Mouse (Mus musculus) intestine, embryonic 14.5 days (tissue): Measurements from ENCODE around the gene Kbtbd6. TPM values are rescaled to one million over a fixed set of nuclear protein-coding genes. Genes with fewer than 3 reads are reported as not detected.
"Not testable (repeated sequence)": the region's sequence is repeated elsewhere in the genome, so short reads cannot be mapped to it uniquely, and the experiment has no call there.

Source experiments
- ATAC-seq: fragments of 200-750 bp; cut with Nextera tagmentation; replicated peaks from 2 replicates; pipeline ENCODE4 v1.8.0; 2017; ENCODE audit warnings: low read depth, moderate number of reproducible peaks, moderate TSS enrichment, moderate library complexity; ENCODE audit not compliant: low FRiP score, low TSS enrichment
- DNase-seq: peaks from one replicate; pipeline ENCODE4 v3.0.0-alpha.2; 2018; ENCODE audit warnings: low spot score
- H3K27ac ChIP-seq: fragments of 300-500 bp; sonication (generic); 2 replicates; pipeline ENCODE4 v1.5.1; 2014; ENCODE audit warnings: low read depth, mild to moderate bottlenecking, control low read depth
- H3K27me3 ChIP-seq: fragments of 300-500 bp; sonication (generic); replicated peaks from 2 replicates; pipeline ENCODE4 v1.6.1; 2014; ENCODE audit warnings: low read length, control low read depth; ENCODE audit not compliant: control insufficient read depth, insufficient read depth
- H3K36me3 ChIP-seq: fragments of 300-500 bp; sonication (generic); 2 replicates; pipeline ENCODE4 v1.6.1; 2014; ENCODE audit warnings: low read length, control low read depth; ENCODE audit not compliant: control insufficient read depth, insufficient read depth
- H3K4me1 ChIP-seq: fragments of 300-500 bp; sonication (generic); replicated peaks from 2 replicates; pipeline ENCODE4 v1.6.1; 2014; ENCODE audit warnings: low read length, control low read depth, mixed read lengths; ENCODE audit not compliant: control insufficient read depth, insufficient read depth
- H3K4me2 ChIP-seq: fragments of 300-500 bp; sonication (generic); 2 replicates; pipeline ENCODE4 v1.6.1; 2014; ENCODE audit warnings: low read length
- H3K4me3 ChIP-seq: fragments of 300-500 bp; sonication (generic); 2 replicates; pipeline ENCODE4 v1.5.1; 2014; ENCODE audit warnings: low read depth, low read length, control low read depth, mixed read lengths
- H3K9ac ChIP-seq: fragments of 300-500 bp; sonication (generic); 2 replicates; pipeline ENCODE4 v1.6.1; 2014; ENCODE audit warnings: mild to moderate bottlenecking, low read length
- H3K9me3 ChIP-seq: fragments of 300-500 bp; sonication (generic); 2 replicates; pipeline ENCODE4 v1.6.1; 2016; ENCODE audit warnings: low read length, control low read depth; ENCODE audit not compliant: control insufficient read depth
- WGBS: fragments of 180-500 bp; shearing (Covaris S2); extraction: QIAGEN DNeasy Blood & Tissue Kit; methylation state at CpG from one replicate; pipeline ENCODE4 v1.1.7; 2014; 5-methylcytosine and 5-hydroxymethylcytosine counted together
- polyA plus RNA-seq: library from polyadenylated mRNA; unstranded; fragments of >200 nt; fragmentation: Nextera tagmentation; extraction: Ambion mirVana; gene quantifications from 2 replicates; pipeline ENCODE4 v1.2.1, GENCODE M21; 2014

The Kbtbd6 gene
- 3.5 and 3.6 TPM in 2 replicates for polyA plus RNA-seq

GRCm38 (mm10) chr14:79451681-79452590 lies at the start of gene Kbtbd6:
Gene Kbtbd6 (plus strand): TSS chr14:79451835.
- H3K9me3 ChIP-seq, H3K27me3 ChIP-seq, H3K36me3 ChIP-seq, H3K4me1 ChIP-seq: not testable (repeated sequence)
- Histone ChIP-seq H3K27ac (0 out of 2 replicates have a peak within 1 kb of the TSS, but pooled peaks have one; percentile 22), H3K4me3 (peak within 1 kb of the TSS; percentile 47), H3K9ac (peak within 1 kb of the TSS; percentile 38), H3K4me2 (peak within 1 kb of the TSS; percentile 55)
- ATAC-seq = peak; percentile 79
- DNase-seq = peak; percentile 90
- WGBS = 13% methylated on average over 40 of the region's 89 CpGs

- Histone ChIP-seq H3K4me3 (no peak overlapping the region), H3K4me1 (no peaks in the 10 kb centered on the region), H3K27ac (no peak overlapping the region), H3K9ac (no peak overlapping the region), H3K27me3 (no peaks in the 10 kb centered on the region), H3K9me3 (no peaks in the 10 kb centered on the region), H3K4me2 (no peak overlapping the region), H3K36me3 (peaks cover 20% of the 10 kb centered on the region)
- ATAC-seq (no peak), DNase-seq (no peak)
- 72% methylated on average over 2 of the region's 2 CpGs for WGBS
Measured at GRCm38 (mm10) chr14:79407641-79408040, 44.0 kb upstream of the Kbtbd6 start.

- Histone ChIP-seq H3K4me2 (no peak overlapping the region), H3K9me3 (no peaks in the 10 kb centered on the region), H3K4me1 (no peaks in the 10 kb centered on the region), H3K36me3 (peaks cover 31% of the 10 kb centered on the region), H3K4me3 (no peak overlapping the region), H3K27me3 (no peaks in the 10 kb centered on the region), H3K9ac (no peak overlapping the region), H3K27ac (no peak overlapping the region)
- 88% methylated on average over 6 of the region's 6 CpGs for WGBS
- ATAC-seq (no peak), DNase-seq (no peak)
Measured at GRCm38 (mm10) chr14:79409278-79409830, 42.3 kb upstream of the Kbtbd6 start.

- no peak overlapping the region for H3K27ac ChIP-seq
- ATAC-seq (no peak), DNase-seq (no peak)
- H3K27me3 ChIP-seq = no peaks in the 10 kb centered on the region
- no peaks in the 10 kb centered on the region for H3K9me3 ChIP-seq
- no peak overlapping the region for H3K4me3 ChIP-seq
- WGBS = 80% methylated on average over 2 of the region's 2 CpGs
- H3K9ac ChIP-seq = no peak overlapping the region
- no peaks in the 10 kb centered on the region for H3K4me1 ChIP-seq
- no peak overlapping the region for H3K4me2 ChIP-seq
- H3K36me3 ChIP-seq = peaks cover 31% of the 10 kb centered on the region
Measured at GRCm38 (mm10) chr14:79410662-79411061, 41.0 kb upstream of the Kbtbd6 start.

- DNase-seq (no peak), ATAC-seq (no peak)
- Histone ChIP-seq H3K4me1 (no peaks in the 10 kb centered on the region), H3K9me3 (no peaks in the 10 kb centered on the region), H3K9ac (no peak overlapping the region), H3K4me2 (no peak overlapping the region), H3K4me3 (no peak overlapping the region), H3K27me3 (no peaks in the 10 kb centered on the region), H3K36me3 (peaks cover 27% of the 10 kb centered on the region; the same call in 1 of the 2 replicates), H3K27ac (no peak overlapping the region)
- 82% methylated on average over 6 of the region's 6 CpGs for WGBS
Measured at GRCm38 (mm10) chr14:79413121-79413520, 38.5 kb upstream of the Kbtbd6 start.

GRCm38 (mm10) chr14:79420083-79420685 lies 31.5 kb upstream of the Kbtbd6 start:
- Histone ChIP-seq H3K4me3 (no peak overlapping the region), H3K9ac (no peak overlapping the region), H3K4me1 (no peaks in the 10 kb centered on the region), H3K9me3 (no peaks in the 10 kb centered on the region), H3K4me2 (no peak overlapping the region), H3K27ac (no peak overlapping the region), H3K36me3 (peaks cover 20% of the 10 kb centered on the region; the same call in 1 of the 2 replicates), H3K27me3 (no peaks in the 10 kb centered on the region)
- 70% methylated on average over 20 of the region's 20 CpGs for WGBS
- no peak for ATAC-seq
- DNase-seq = no peak

- Histone ChIP-seq H3K27me3 (no peaks in the 10 kb centered on the region), H3K4me1 (no peaks in the 10 kb centered on the region), H3K27ac (peak within 1 kb of the TSS; percentile 83), H3K9ac (peak within 1 kb of the TSS; percentile 60), H3K4me3 (peak within 1 kb of the TSS; percentile 39), H3K9me3 (peaks cover 13% of the 10 kb centered on the region; the same call in 1 of the 2 replicates), H3K36me3 (peaks cover 7% of the 10 kb centered on the region), H3K4me2 (peak within 1 kb of the TSS; percentile 44)
- peak; percentile 94 for DNase-seq
- ATAC-seq = peak; percentile 98
- WGBS = under 1% methylated on average over 39 of the region's 44 CpGs
Measured at GRCm38 (mm10) chr14:79425979-79426729, 25.5 kb upstream of the Kbtbd6 start, which contains the start of gene Kbtbd7. Gene Kbtbd7 (plus strand): TSS chr14:79426511.
